Mouse (Mus musculus): ENCODE results near the gene Ccdc154. TPM values are rescaled to one million over a fixed set of nuclear protein-coding genes. Genes with fewer than 3 reads are reported as not detected.

Ccdc154 gene
- polyA plus RNA-seq, 1 experiment from 2014 or later: not detected

Other genes starting within 250 kb of the Ccdc154 start
- gene Mapk8ip3, start 225.5 kb upstream of the Ccdc154 start, polyA plus RNA-seq (2016; fragmentation: Nextera tagmentation; extraction: Ambion mirVana): 55.8 and 59.5 TPM in 2 replicates
- gene Jpt2, start 201.8 kb upstream of the Ccdc154 start, polyA plus RNA-seq (2016; fragmentation: Nextera tagmentation; extraction: Ambion mirVana): 270 and 277 TPM in 2 replicates
- 10.5 and 12.0 TPM in 2 replicates for gene Cramp1l, start 146.7 kb upstream of the Ccdc154 start, polyA plus RNA-seq (2016; fragmentation: Nextera tagmentation; extraction: Ambion mirVana)
- gene Ift140, start 146.4 kb upstream of the Ccdc154 start, polyA plus RNA-seq (2016; fragmentation: Nextera tagmentation; extraction: Ambion mirVana): 29.0 and 29.8 TPM in 2 replicates
- 13.2 and 15.5 TPM in 2 replicates for gene Tmem204, start 78.9 kb upstream of the Ccdc154 start, polyA plus RNA-seq (2016; fragmentation: Nextera tagmentation; extraction: Ambion mirVana)
- 49.1 and 51.0 TPM in 2 replicates for gene Telo2, start 46.5 kb upstream of the Ccdc154 start, polyA plus RNA-seq (2016; fragmentation: Nextera tagmentation; extraction: Ambion mirVana)
- gene Ptx4, start 41.7 kb upstream of the Ccdc154 start, polyA plus RNA-seq (2016; fragmentation: Nextera tagmentation; extraction: Ambion mirVana): 0.48 and 0.88 TPM in 2 replicates
- 27.1 and 27.4 TPM in 2 replicates for gene Clcn7, start 29.1 kb upstream of the Ccdc154 start, polyA plus RNA-seq (2016; fragmentation: Nextera tagmentation; extraction: Ambion mirVana)
- not detected in 2 replicates for gene Gm38655, start 13.0 kb downstream of the Ccdc154 start, polyA plus RNA-seq (2016; fragmentation: Nextera tagmentation; extraction: Ambion mirVana)
- gene BC003965, start 22.1 kb downstream of the Ccdc154 start, polyA plus RNA-seq (2016; fragmentation: Nextera tagmentation; extraction: Ambion mirVana): 35.1 and 35.3 TPM in 2 replicates
- gene Unkl, start 25.9 kb downstream of the Ccdc154 start, polyA plus RNA-seq (2016; fragmentation: Nextera tagmentation; extraction: Ambion mirVana): 10.6 and 12.9 TPM in 2 replicates
- gene Gnptg, start 77.7 kb downstream of the Ccdc154 start, polyA plus RNA-seq (2016; fragmentation: Nextera tagmentation; extraction: Ambion mirVana): 34.1 and 34.9 TPM in 2 replicates
- 63.7 and 65.8 TPM in 2 replicates for gene Tsr3, start 77.7 kb downstream of the Ccdc154 start, polyA plus RNA-seq (2016; fragmentation: Nextera tagmentation; extraction: Ambion mirVana)
- gene Baiap3, start 93.9 kb downstream of the Ccdc154 start, polyA plus RNA-seq (2016; fragmentation: Nextera tagmentation; extraction: Ambion mirVana): 1.5 and 1.9 TPM in 2 replicates
- 782 and 798 TPM in 2 replicates for gene Ube2i, start 112.2 kb downstream of the Ccdc154 start, polyA plus RNA-seq (2016; fragmentation: Nextera tagmentation; extraction: Ambion mirVana)
- gene Prss34, start 135.9 kb downstream of the Ccdc154 start, polyA plus RNA-seq (2016; fragmentation: Nextera tagmentation; extraction: Ambion mirVana): not detected in 2 replicates
- 0.19 TPM in 1 of 2 replicates, not detected in the other for gene Prss28, start 146.2 kb downstream of the Ccdc154 start, polyA plus RNA-seq (2016; fragmentation: Nextera tagmentation; extraction: Ambion mirVana)
- not detected in 2 replicates for gene Prss29, start 156.2 kb downstream of the Ccdc154 start, polyA plus RNA-seq (2016; fragmentation: Nextera tagmentation; extraction: Ambion mirVana)
- gene Tpsab1, start 183.1 kb downstream of the Ccdc154 start, polyA plus RNA-seq (2016; fragmentation: Nextera tagmentation; extraction: Ambion mirVana): not detected in 2 replicates
- not detected in 2 replicates for gene Tpsb2, start 203.8 kb downstream of the Ccdc154 start, polyA plus RNA-seq (2016; fragmentation: Nextera tagmentation; extraction: Ambion mirVana)
- 0.31 TPM in 1 of 2 replicates, not detected in the other for gene Tpsg1, start 206.8 kb downstream of the Ccdc154 start, polyA plus RNA-seq (2016; fragmentation: Nextera tagmentation; extraction: Ambion mirVana)